Mouse (Mus musculus) olfactory bulb, adult 2 months (tissue): ENCODE measurements around the gene Efna4. TPM values are rescaled to one million over a fixed set of nuclear protein-coding genes. Genes with fewer than 3 reads are reported as not detected.

Experiments
- H3K27ac ChIP-seq: fragments of 200-500 bp; 2 replicates; pipeline ENCODE4 v1.5.1; 2012; ENCODE audit warnings: low read depth, low read length; ENCODE audit not compliant: insufficient read depth
- H3K4me1 ChIP-seq: fragments of 200-500 bp; 2 replicates; pipeline ENCODE4 v1.6.1; 2012; ENCODE audit warnings: low read length; ENCODE audit not compliant: control insufficient read depth, insufficient read depth
- H3K4me3 ChIP-seq: fragments of 200-500 bp; 2 replicates; pipeline ENCODE4 v1.5.1; 2012; ENCODE audit warnings: mild to moderate bottlenecking, low read depth, low read length, moderate library complexity; ENCODE audit not compliant: insufficient read depth
- CTCF ChIP-seq: fragments of 200-500 bp; IDR thresholded peaks from 2 replicates; pipeline ENCODE4 v1.5.1; 2012; ENCODE audit warnings: low read depth, mild to moderate bottlenecking, low read length, moderate library complexity; ENCODE audit not compliant: insufficient read depth
- POLR2A ChIP-seq: fragments of 200-500 bp; IDR thresholded peaks from 2 replicates; pipeline ENCODE4 v1.6.1; 2012; ENCODE audit warnings: mild to moderate bottlenecking, low read depth, low read length, moderate library complexity; ENCODE audit not compliant: insufficient read depth
- WGBS: fragments of 180-500 bp; shearing (Covaris S2); methylation state at CpG from one replicate; pipeline ENCODE4 v1.1.7; 2018; 5-methylcytosine and 5-hydroxymethylcytosine counted together
- polyA plus RNA-seq: library from polyadenylated mRNA; stranded (reverse); fragments of >200 nt; gene quantifications from 2 replicates; pipeline ENCODE4 v1.2.4, GENCODE M21; 2012; ENCODE audit warnings: low replicate concordance; ENCODE audit not compliant: missing spikeins, insufficient read depth, insufficient read length

Gene Efna4
- polyA plus RNA-seq, 1 experiment = not detected

- 63% methylated on average over 6 of the region's 6 CpGs for WGBS
- H3K4me1 ChIP-seq = peaks cover 29% of the 10 kb centered on the region
- no peak overlapping the region for H3K4me3 ChIP-seq
- H3K27ac ChIP-seq = no peak overlapping the region
- TF ChIP-seq CTCF (no peak), POLR2A (no peak)
These were observed 1.3 kb downstream of the Efna4 start for GRCm38 (mm10) chr3:89336529-89336928.

- Histone ChIP-seq H3K4me1 (peaks cover 20% of the 10 kb centered on the region), H3K4me3 (no peak overlapping the region), H3K27ac (no peak overlapping the region)
- TF ChIP-seq POLR2A = no peak
- TF ChIP-seq CTCF = no peak
- 58% methylated on average over 11 of the region's 11 CpGs for WGBS
These were observed 4.8 kb downstream of the Efna4 start for GRCm38 (mm10) chr3:89333053-89333452.

- no peak overlapping the region for H3K27ac ChIP-seq
- TF ChIP-seq CTCF = no peak
- TF ChIP-seq POLR2A = no peak
- WGBS = 35% methylated on average over 12 of the region's 12 CpGs
These were observed 5.4 kb downstream of the Efna4 start for GRCm38 (mm10) chr3:89332476-89332875.

GRCm38 (mm10) chr3:89332013-89332412 is 5.8 kb downstream of the Efna4 start:
- no peak overlapping the region for H3K27ac ChIP-seq
- H3K4me1 ChIP-seq = peaks cover 12% of the 10 kb centered on the region
- 51% methylated on average over 10 of the region's 10 CpGs for WGBS
- TF ChIP-seq CTCF (no peak), POLR2A (no peak)
- no peak overlapping the region for H3K4me3 ChIP-seq

More at GRCm38 (mm10) chr3:89332476-89332875, 5.4 kb downstream of the Efna4 start:
- no peak overlapping the region for H3K4me3 ChIP-seq
- peaks cover 14% of the 10 kb centered on the region for H3K4me1 ChIP-seq

GRCm38 (mm10) chr3:89331561-89331960 is 6.3 kb downstream of the Efna4 start:
- peaks cover 12% of the 10 kb centered on the region for H3K4me1 ChIP-seq
- H3K4me3 ChIP-seq = no peak overlapping the region
- WGBS = 78% methylated on average over 13 of the region's 13 CpGs
- no peak overlapping the region for H3K27ac ChIP-seq
- TF ChIP-seq POLR2A = no peak
- no peak for TF ChIP-seq CTCF

- peaks cover 12% of the 10 kb centered on the region for H3K4me1 ChIP-seq
- H3K27ac ChIP-seq = no peak overlapping the region
- no peak for TF ChIP-seq POLR2A
- TF ChIP-seq CTCF = no peak
- 53% methylated on average over 10 of the region's 10 CpGs for WGBS
- H3K4me3 ChIP-seq = no peak overlapping the region
These were observed 6.9 kb downstream of the Efna4 start for GRCm38 (mm10) chr3:89330948-89331347.

GRCm38 (mm10) chr3:89330346-89330745 is 7.5 kb downstream of the Efna4 start:
- peaks cover 12% of the 10 kb centered on the region for H3K4me1 ChIP-seq
- no peak overlapping the region for H3K4me3 ChIP-seq
- H3K27ac ChIP-seq = no peak overlapping the region
- 69% methylated on average over 3 of the region's 3 CpGs for WGBS
- TF ChIP-seq POLR2A (no peak), CTCF (no peak)

- WGBS = 57% methylated on average over 4 of the region's 4 CpGs
- Histone ChIP-seq H3K4me3 (no peak overlapping the region), H3K4me1 (peaks cover 12% of the 10 kb centered on the region), H3K27ac (no peak overlapping the region)
- no peak for TF ChIP-seq POLR2A
- TF ChIP-seq CTCF = no peak
These were observed 9.2 kb downstream of the Efna4 start for GRCm38 (mm10) chr3:89328623-89329022.

- 78% methylated on average over 9 of the region's 9 CpGs for WGBS
- no peak overlapping the region for H3K27ac ChIP-seq
- TF ChIP-seq CTCF = no peak
- no peak for TF ChIP-seq POLR2A
- no peak overlapping the region for H3K4me3 ChIP-seq
- peaks cover 7% of the 10 kb centered on the region for H3K4me1 ChIP-seq
These were observed 10.4 kb downstream of the Efna4 start for GRCm38 (mm10) chr3:89327371-89327870.

- TF ChIP-seq CTCF (no peak), POLR2A (no peak)
- 98% methylated on average over 8 of the region's 8 CpGs for WGBS
These were observed 11.9 kb downstream of the Efna4 start for GRCm38 (mm10) chr3:89325882-89326281.

More at GRCm38 (mm10) chr3:89325882-89326281, 11.9 kb downstream of the Efna4 start:
- no peak overlapping the region for H3K4me3 ChIP-seq
- H3K4me1 ChIP-seq = peaks cover 12% of the 10 kb centered on the region
- H3K27ac ChIP-seq = no peak overlapping the region
